Mouse (Mus musculus) cerebellum, adult 2 months (tissue): ENCODE measurements around the gene Arf4.

ENCODE experiments used
- CTCF ChIP-seq: fragments of 200-500 bp; IDR thresholded peaks from 2 replicates; pipeline ENCODE4 v1.5.1; 2011; ENCODE audit warnings: low read depth, mild to moderate bottlenecking, control low read depth, low read length, moderate library complexity, borderline replicate concordance; ENCODE audit not compliant: insufficient read depth
- POLR2A ChIP-seq: fragments of 200-500 bp; IDR thresholded peaks from 2 replicates; pipeline ENCODE4 v1.6.1; 2011; ENCODE audit warnings: low read length, control low read depth, borderline replicate concordance; ENCODE audit not compliant: insufficient read depth

- no peak for TF ChIP-seq POLR2A
- TF ChIP-seq CTCF = no peak
Observed at GRCm38 (mm10) chr14:26593281-26593895, 44.5 kb upstream of the Arf4 start.
